Mouse (Mus musculus) gastrocnemius, postnatal 25 days (tissue): Measurements from ENCODE around the gene Tomm34. TPM values are rescaled to one million over a fixed set of nuclear protein-coding genes. Genes with fewer than 3 reads are reported as not detected.
A peak's percentile ranks its signal among the peaks of the same experiment; 100 is the strongest.

Experiments used
- DNase-seq: peaks from one replicate; pipeline ENCODE4 v3.0.0; 2022
- total RNA-seq, 2 experiments: library from RNA; stranded (reverse); gene quantifications; 1 replicate in 1 of 2; 2 replicates in 1 of 2; pipeline ENCODE4 v1.2.3; 2021

The Tomm34 gene
- total RNA-seq, 2 experiments from 2014 or later, result 10.6 to 13.5 TPM

DNA sequence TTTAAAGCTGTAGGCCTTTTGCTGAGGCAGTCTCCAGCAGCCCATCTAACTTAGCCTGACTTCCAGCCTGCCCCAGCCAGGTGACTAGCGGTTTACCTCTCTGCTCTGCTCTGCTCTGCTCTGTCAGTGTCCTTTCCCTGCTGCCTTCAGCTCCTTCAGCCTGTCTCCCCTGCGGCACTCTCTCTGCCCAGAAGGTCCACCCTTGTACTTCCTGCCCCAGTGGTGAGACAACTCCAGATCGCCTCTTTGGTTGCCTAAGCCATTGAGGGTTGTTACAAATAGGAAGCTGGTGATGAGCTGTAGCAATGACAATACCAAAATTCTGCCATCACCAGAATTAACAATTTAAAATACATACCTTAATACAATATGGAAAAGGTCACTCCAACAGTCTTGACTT lies 60.0 kb downstream of the Tomm34 start:
- no peak for DNase-seq

DNA sequence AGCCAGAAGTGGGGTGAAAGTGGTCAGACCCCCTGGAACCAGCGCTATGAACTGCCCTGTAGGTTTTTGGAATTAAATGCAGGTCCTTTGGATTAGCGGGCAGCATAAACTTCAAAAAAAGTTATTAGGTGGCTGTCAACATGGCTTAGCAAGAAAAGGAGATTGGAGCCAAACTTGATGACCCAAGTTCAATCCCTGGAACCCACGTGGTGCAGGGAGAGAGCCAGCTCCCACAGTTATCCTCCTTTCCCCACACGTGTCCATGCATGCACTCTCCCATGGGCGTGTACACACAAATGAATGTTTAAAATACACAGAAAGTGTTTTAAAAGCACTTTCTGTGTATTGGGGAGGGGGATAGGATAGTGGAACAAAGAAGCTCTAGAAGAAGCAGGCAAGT lies 60.5 kb downstream of the Tomm34 start:
- no peak for DNase-seq

DNA sequence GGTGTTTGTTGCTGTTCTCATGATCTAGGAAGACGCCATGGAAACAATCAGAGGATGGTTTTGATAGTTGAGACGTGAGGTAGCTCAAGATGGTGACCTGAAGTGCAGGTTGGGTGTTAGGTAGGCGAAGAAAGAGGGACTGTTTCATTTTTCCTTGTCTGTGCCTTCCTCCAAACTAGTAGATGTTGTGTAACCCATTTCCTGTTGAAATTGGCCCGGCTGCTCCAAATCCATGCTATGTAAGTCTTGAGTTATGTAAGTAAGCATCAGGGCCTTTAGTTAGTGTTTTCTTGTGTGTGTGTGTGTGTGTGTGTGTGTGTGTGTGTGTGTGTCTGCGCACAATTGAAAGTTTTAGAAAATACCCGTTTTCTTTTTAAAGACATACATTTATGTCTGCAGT lies 61.7 kb downstream of the Tomm34 start:
- DNase-seq, result no peak

DNA sequence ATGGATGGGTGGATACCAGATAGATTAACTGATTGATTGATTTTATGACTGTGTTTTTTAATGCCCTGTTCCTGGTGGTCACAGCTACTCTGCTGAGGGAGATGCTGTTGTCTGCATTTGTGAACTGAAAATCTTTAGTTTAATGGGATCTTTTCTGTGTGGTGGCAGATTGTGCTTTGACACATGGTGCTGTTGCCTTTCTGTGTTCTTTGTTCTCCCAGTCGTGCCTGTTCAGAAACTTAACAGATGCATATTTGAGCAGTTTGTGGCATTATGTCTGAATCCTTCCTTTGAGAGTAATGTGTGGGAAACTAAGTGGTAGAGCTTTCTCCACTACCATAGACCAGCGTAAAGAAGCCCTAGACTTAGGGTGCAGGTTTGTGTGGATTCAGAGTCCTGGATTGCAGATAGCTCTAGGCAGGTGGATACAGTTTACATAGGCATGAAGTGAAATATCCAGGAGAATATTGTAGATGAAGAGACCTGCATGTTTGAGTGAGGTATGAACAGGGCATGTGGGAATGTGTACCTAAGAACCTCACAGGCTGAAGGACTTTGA lies 62.9 kb downstream of the Tomm34 start:
- DNase-seq, result no peak

DNA sequence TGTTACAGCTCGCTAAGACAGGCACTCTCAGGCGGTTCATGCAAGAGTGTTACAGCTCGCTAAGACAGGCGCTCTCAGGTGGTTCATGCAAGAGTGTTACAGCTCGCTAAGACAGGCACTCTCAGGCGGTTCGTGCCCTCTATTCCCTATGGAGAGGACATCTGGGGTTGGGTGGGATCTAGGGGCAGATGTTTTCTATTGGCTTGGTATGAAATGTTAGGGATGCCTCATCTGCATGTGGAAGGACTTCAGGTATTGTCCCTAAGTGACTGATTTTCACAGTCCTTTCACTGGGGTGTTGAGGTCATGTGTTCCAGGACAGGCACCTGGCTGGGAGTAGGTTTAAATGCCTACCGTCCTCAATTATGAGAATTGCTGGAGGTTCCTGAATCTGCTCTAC lies 63.4 kb downstream of the Tomm34 start:
- no peak for DNase-seq

DNA sequence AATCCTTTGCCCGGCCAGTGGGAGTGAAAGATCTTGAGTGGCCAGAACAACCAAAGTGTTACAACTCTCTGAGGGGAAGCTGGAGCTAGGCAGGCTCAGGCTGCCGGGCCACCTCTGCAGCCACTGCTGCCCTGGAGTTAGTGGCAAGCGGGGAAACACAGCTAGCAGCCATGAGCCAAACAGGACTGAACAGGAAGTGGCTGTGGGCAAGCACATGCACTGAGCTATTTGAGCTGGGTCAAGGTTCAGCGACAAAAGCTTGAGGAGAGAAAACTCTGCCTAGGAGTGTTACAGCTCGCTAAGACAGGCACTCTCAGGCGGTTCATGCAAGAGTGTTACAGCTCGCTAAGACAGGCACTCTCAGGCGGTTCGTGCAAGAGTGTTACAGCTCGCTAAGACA lies 64.0 kb downstream of the Tomm34 start:
- peak; percentile 16 for DNase-seq

DNA sequence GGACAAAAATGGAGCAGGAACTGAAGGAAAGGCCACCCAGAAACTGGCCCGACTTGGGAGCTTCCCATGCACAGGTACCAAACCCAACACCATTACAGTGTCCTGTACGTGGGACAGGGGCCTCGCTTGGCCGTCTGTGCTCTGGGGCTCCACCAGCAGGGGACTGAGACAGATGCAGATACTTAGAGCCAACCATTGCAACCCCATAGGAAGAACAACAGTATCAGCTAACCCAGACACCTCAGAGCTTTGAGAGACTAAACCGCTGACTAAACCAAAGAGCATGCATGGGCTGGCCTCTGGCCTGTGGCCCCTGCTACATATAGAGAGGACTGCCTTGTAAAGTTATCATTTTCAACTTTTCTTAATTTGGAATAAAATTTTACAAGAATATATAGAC lies 66.5 kb downstream of the Tomm34 start:
- DNase-seq, result no peak

Other genes with a start within 250 kb of the Tomm34 start
- not detected for gene Kcnk15, start 217.5 kb downstream of the Tomm34 start, total RNA-seq
- gene Rims4, start 152.5 kb downstream of the Tomm34 start, total RNA-seq, result 1 to 10 TPM in 1 of 2 experiments, under 1 TPM in 1; 0.86 to 2.0 TPM
- gene Ywhab, start 76.2 kb downstream of the Tomm34 start, total RNA-seq, result 10 to 100 TPM; 39.6 to 54.5 TPM
- gene Pabpc1l, start 45.7 kb downstream of the Tomm34 start, total RNA-seq, result 1 to 10 TPM in 1 of 2 experiments, not detected in 1; 1.5 TPM
- 1 to 10 TPM; 7.7 to 8.8 TPM for gene Stk4, start 847 bp downstream of the Tomm34 start, total RNA-seq
- gene Kcns1, start 99.9 kb upstream of the Tomm34 start, total RNA-seq, result 1 to 10 TPM in 1 of 2 experiments, under 1 TPM in 1; 0.90 to 1.4 TPM
- gene Wfdc5, start 111.6 kb upstream of the Tomm34 start, total RNA-seq, result not detected
- gene Wfdc12, start 119.4 kb upstream of the Tomm34 start, total RNA-seq, result not detected
- not detected for gene Wfdc15a, start 129.0 kb upstream of the Tomm34 start, total RNA-seq
- gene Wfdc15b, start 150.5 kb upstream of the Tomm34 start, total RNA-seq, result not detected
- not detected for gene Svs2, start 167.3 kb upstream of the Tomm34 start, total RNA-seq
- gene Svs3b, start 185.5 kb upstream of the Tomm34 start, total RNA-seq, result not detected
- gene Svs4, start 207.3 kb upstream of the Tomm34 start, total RNA-seq, result not detected
- not detected for gene Svs3a, start 218.1 kb upstream of the Tomm34 start, total RNA-seq
- not detected for gene Svs6, start 245.6 kb upstream of the Tomm34 start, total RNA-seq